Mouse (Mus musculus) cerebellum, adult 2 months (tissue): Measurements from ENCODE around the gene Tnc. TPM values are rescaled to one million over a fixed set of nuclear protein-coding genes. Genes with fewer than 3 reads are reported as not detected.
A peak's percentile ranks its signal among the peaks of the same experiment; 100 is the strongest.

Source experiments
- DNase-seq, 2 experiments: peaks; one replicate each; pipeline ENCODE4 v3.0.0; 2021
- H3K27ac ChIP-seq: fragments of 200-500 bp; 2 replicates; pipeline ENCODE4 v1.5.1; 2012; ENCODE audit warnings: low read length, control low read depth, inconsistent platforms; ENCODE audit not compliant: insufficient read depth
- H3K27me3 ChIP-seq: fragments of 200-500 bp; 2 replicates; pipeline ENCODE4 v1.6.1; 2012; ENCODE audit warnings: inconsistent platforms, mild to moderate bottlenecking, low read length, moderate library complexity; ENCODE audit not compliant: control insufficient read depth, insufficient read depth
- H3K4me1 ChIP-seq: fragments of 200-500 bp; 2 replicates; pipeline ENCODE4 v1.6.1; 2011; ENCODE audit warnings: low read length; ENCODE audit not compliant: control insufficient read depth, insufficient read depth
- H3K4me3 ChIP-seq: fragments of 200-500 bp; replicated peaks from 2 replicates; pipeline ENCODE3; 2011; ENCODE audit warnings: mild to moderate bottlenecking, low read depth, low read length, control low read depth; ENCODE audit not compliant: insufficient read depth
- CTCF ChIP-seq: fragments of 200-500 bp; IDR thresholded peaks from 2 replicates; pipeline ENCODE4 v1.5.1; 2011; ENCODE audit warnings: low read depth, mild to moderate bottlenecking, control low read depth, low read length, moderate library complexity, borderline replicate concordance; ENCODE audit not compliant: insufficient read depth
- POLR2A ChIP-seq: fragments of 200-500 bp; IDR thresholded peaks from 2 replicates; pipeline ENCODE4 v1.6.1; 2011; ENCODE audit warnings: low read length, control low read depth, borderline replicate concordance; ENCODE audit not compliant: insufficient read depth
- WGBS: fragments of 180-500 bp; shearing (Covaris S2); methylation state at CpG from one replicate; pipeline ENCODE4 v1.1.7; 2018; 5-methylcytosine and 5-hydroxymethylcytosine counted together
- polyA plus RNA-seq: library from polyadenylated mRNA; depleted of rRNA; stranded (reverse); fragments of >200 nt; gene quantifications from 2 replicates; pipeline ENCODE4 v1.2.3, GENCODE M21; 2012

The Tnc gene
- polyA plus RNA-seq, 1 experiment, result 8.0 TPM

- TF ChIP-seq CTCF (no peak), POLR2A (no peak)
- no peaks in the 10 kb centered on the region for H3K4me1 ChIP-seq
- peaks cover 2% of the 10 kb centered on the region; the same call in 1 of the 2 replicates for H3K27me3 ChIP-seq
- WGBS, result 10% methylated on average over 6 of the region's 6 CpGs
- no peak overlapping the region for H3K27ac ChIP-seq
- no peak overlapping the region for H3K4me3 ChIP-seq
- peak in 1 of 2 experiments; percentile 19 for DNase-seq
Observed at GRCm38 (mm10) chr4:64043371-64043770, 3.4 kb downstream of the Tnc start.

- no peak overlapping the region for H3K27ac ChIP-seq
- TF ChIP-seq POLR2A (no peak), CTCF (no peak)
- no peaks in the 10 kb centered on the region; the same call in 1 of the 2 replicates for H3K27me3 ChIP-seq
- H3K4me1 ChIP-seq, result no peaks in the 10 kb centered on the region
- DNase-seq, result no peak
- H3K4me3 ChIP-seq, result no peak overlapping the region
- WGBS, result 53% methylated on average over 2 of the region's 2 CpGs
Observed at GRCm38 (mm10) chr4:64039091-64039490, 7.7 kb downstream of the Tnc start.

- Histone ChIP-seq H3K27me3 (no peaks in the 10 kb centered on the region; the same call in 1 of the 2 replicates), H3K4me1 (peaks cover 5% of the 10 kb centered on the region; the same call in 1 of the 2 replicates), H3K27ac (no peak overlapping the region), H3K4me3 (no peak overlapping the region)
- no peak for TF ChIP-seq POLR2A
- no peak for TF ChIP-seq CTCF
- DNase-seq, result no peak
- 90% methylated on average over 2 of the region's 2 CpGs for WGBS
Observed at GRCm38 (mm10) chr4:64037513-64037912, 9.3 kb downstream of the Tnc start.

GRCm38 (mm10) chr4:64034724-64035123 lies 12.1 kb downstream of the Tnc start:
- Histone ChIP-seq H3K27ac (no peak overlapping the region), H3K4me3 (no peak overlapping the region), H3K27me3 (no peaks in the 10 kb centered on the region; the same call in 1 of the 2 replicates), H3K4me1 (peaks cover 5% of the 10 kb centered on the region; the same call in 1 of the 2 replicates)
- no peak for DNase-seq
- TF ChIP-seq CTCF (no peak), POLR2A (no peak)
- WGBS, result 91% methylated on average over 1 of the region's 1 CpGs

- H3K27ac ChIP-seq, result no peak overlapping the region
- H3K4me3 ChIP-seq, result no peak overlapping the region
- H3K27me3 ChIP-seq, result no peaks in the 10 kb centered on the region; the same call in 1 of the 2 replicates
- DNase-seq, result peak; percentile 23 to 49
- TF ChIP-seq CTCF (no peak), POLR2A (no peak)
- peaks cover 5% of the 10 kb centered on the region; the same call in 1 of the 2 replicates for H3K4me1 ChIP-seq
- WGBS, result 2% methylated on average over 2 of the region's 2 CpGs
Observed at GRCm38 (mm10) chr4:64033191-64033590, 13.6 kb downstream of the Tnc start.

GRCm38 (mm10) chr4:64029486-64029885 lies 17.3 kb downstream of the Tnc start:
- no peak for TF ChIP-seq CTCF
- no peak for TF ChIP-seq POLR2A
- Histone ChIP-seq H3K27ac (no peak overlapping the region), H3K4me3 (no peak overlapping the region), H3K27me3 (no peaks in the 10 kb centered on the region; the same call in 1 of the 2 replicates), H3K4me1 (peaks cover 5% of the 10 kb centered on the region; the same call in 1 of the 2 replicates)
- 87% methylated on average over 1 of the region's 1 CpGs for WGBS
- no peak for DNase-seq

GRCm38 (mm10) chr4:64025591-64025990 lies 21.2 kb downstream of the Tnc start:
- TF ChIP-seq POLR2A (no peak), CTCF (no peak)
- peak in 1 of 2 experiments; percentile 26 for DNase-seq
- no peaks in the 10 kb centered on the region; the same call in 1 of the 2 replicates for H3K27me3 ChIP-seq
- WGBS, result 89% methylated on average over 6 of the region's 6 CpGs
- no peaks in the 10 kb centered on the region for H3K4me1 ChIP-seq
- H3K27ac ChIP-seq, result no peak overlapping the region
- H3K4me3 ChIP-seq, result no peak overlapping the region

- Histone ChIP-seq H3K4me3 (no peak overlapping the region), H3K4me1 (no peaks in the 10 kb centered on the region), H3K27ac (no peak overlapping the region), H3K27me3 (no peaks in the 10 kb centered on the region)
- 67% methylated on average over 4 of the region's 4 CpGs for WGBS
- no peak for TF ChIP-seq CTCF
- TF ChIP-seq POLR2A, result no peak
- DNase-seq, result no peak
Observed at GRCm38 (mm10) chr4:64024041-64024779, 22.6 kb downstream of the Tnc start.
